Mouse (Mus musculus) spleen, adult 12 weeks (tissue): ENCODE data around the gene Vmn1r142.
"Not testable (repeated sequence)": the region's sequence is repeated elsewhere in the genome, so short reads cannot be mapped to it uniquely, and the experiment has no call there.

Experiments used
- DNase-seq: peaks from one replicate; pipeline ENCODE4 v3.0.0; 2022; ENCODE audit warnings: low spot score

Vmn1r142 gene

DNA sequence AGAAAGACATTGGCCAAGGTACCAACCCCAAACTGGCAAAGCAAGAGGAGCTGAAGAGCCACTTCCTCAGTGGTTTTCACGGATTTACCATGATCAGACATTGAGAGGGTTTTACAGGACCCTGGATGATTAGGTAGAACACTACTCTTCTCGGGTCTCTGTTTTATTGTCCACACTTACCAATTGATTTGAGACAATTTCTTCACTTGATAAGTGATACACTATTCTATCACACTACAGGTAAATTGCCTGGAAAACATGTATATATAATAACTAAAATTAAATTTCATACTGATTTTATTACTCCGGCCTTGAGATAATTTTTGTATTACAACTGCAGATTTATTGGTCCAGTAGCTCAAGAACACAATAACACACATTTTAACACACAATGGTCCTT, at the start of gene Vmn1r142:
Gene Vmn1r142, minus strand, starts transcription at position 101 of the 400 bp plus-strand sequence.
- not testable (repeated sequence) for DNase-seq

DNA sequence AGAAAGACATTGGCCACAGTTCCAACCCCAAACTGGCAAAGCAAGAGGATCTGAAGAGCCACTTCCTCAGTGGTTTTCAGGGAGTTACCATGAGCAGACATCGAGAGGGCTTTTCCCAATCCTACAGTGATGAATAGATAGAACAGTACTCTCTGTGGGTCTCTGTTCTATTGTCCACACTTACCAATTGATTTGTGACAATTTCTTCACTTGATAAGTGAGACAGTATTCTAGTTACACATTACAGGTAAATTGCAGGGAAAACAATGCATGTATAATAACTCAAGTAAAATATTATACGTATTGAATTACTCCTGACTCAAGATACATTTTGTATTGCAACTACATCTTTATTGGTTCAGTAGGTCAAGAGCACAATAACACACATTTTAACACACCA, 37.3 kb upstream of the Vmn1r142 start, which contains the start of gene Gm8653:
Gene Gm8653, minus strand, starts transcription at position 101 of the 400 bp plus-strand sequence.
- DNase-seq = not testable (repeated sequence)

DNA sequence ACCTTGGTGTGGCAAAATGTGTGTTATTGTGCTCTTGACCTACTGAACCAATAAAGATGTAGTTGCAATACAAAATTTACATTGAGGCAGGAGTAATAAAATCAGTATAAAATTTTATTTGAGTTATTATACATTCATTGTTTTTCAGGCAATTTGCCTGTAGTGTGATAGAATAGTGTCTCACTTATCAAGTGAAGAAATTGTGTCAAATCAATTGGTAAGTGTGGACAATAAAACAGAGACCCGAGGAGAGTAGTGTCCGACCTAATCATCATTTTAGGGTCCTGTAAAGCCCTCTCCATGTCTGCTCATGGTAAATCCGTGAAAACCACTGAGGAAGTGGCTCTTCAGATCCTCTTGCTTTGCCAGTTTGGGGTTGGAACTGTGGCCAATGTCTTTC, 25.2 kb upstream of the Vmn1r142 start, which contains the start of gene Vmn1r143:
Gene Vmn1r143, plus strand, starts transcription at position 301 of the 400 bp plus-strand sequence.
- DNase-seq = not testable (repeated sequence)

DNA sequence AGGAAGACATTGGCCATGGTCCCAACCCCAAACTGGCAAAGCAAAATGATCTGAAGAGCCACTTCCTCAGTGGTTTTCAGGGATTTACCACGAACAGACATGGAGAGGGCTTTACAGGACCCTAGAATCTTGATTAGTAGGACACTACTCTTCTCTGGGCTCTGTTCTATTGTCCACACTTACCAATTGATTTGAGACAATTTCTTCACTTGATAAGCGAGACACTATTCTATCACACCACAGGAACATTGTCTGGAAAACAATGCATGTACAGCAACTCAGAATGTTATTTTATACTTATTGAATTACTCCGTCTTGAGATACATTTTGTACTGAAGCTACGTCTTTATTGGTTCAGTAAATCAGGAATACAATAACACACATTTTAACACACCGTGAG, 29.2 kb downstream of the Vmn1r142 start, which contains the start of gene Gm10666:
Gene Gm10666, minus strand, starts transcription at position 101 of the 400 bp plus-strand sequence.
- not testable (repeated sequence) for DNase-seq

DNA sequence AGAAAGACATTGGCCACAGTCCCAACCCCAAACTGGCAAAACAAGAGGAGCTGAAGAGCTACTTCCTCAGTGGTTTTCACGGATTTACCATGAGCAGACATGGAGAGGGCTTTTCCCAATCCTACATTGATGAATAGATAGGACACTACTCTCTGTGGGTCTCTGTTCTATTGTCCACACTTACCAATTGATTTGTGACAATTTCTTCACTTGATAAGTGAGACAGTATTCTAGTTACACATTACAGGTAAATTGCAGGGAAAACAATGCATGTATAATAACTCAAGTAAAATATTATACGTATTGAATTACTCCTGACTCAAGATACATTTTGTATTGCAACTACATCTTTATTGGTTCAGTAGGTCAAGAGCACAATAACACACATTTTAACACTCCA, 45.7 kb downstream of the Vmn1r142 start, which contains the start of gene Gm16451:
Gene Gm16451, minus strand, starts transcription at position 101 of the 400 bp plus-strand sequence.
- not testable (repeated sequence) for DNase-seq
